Mouse (Mus musculus): ENCODE measurements around the gene D430019H16Rik. TPM values are rescaled to one million over a fixed set of nuclear protein-coding genes. Genes with fewer than 3 reads are reported as not detected.

The D430019H16Rik gene
- 0.51 and 0.56 TPM in 2 replicates for polyA plus RNA-seq (2015; fragmentation: Nextera tagmentation; extraction: Ambion mirVana)

- WGBS: under 1% methylated on average over 37 of the region's 38 CpGs
- no peaks in the 10 kb centered on the region for H3K4me1 ChIP-seq (replicated peaks; ENCODE audit: control insufficient read depth, insufficient read depth, low read length)
- H3K27me3 ChIP-seq (replicated peaks; ENCODE audit: control insufficient read depth, insufficient read depth, low read length): 0 out of 2 replicates have a peak, but pooled peaks cover 5% of the 10 kb centered on the region
- H3K9ac ChIP-seq (ENCODE audit: low read depth, low read length): peak within 1 kb of the TSS; percentile 34; the same call in 1 of the 2 replicates
- H3K27ac ChIP-seq (ENCODE audit: low read depth, low read length): no peak within 1 kb of the TSS
- peak within 1 kb of the TSS; percentile 43 for H3K4me3 ChIP-seq (ENCODE audit: low read depth, low read length)
- peak; percentile 38; the same call in 1 of the 2 replicates for ATAC-seq
- H3K4me2 ChIP-seq (replicated peaks; ENCODE audit: low read depth): peak within 1 kb of the TSS; percentile 74
- no peaks in the 10 kb centered on the region for H3K9me3 ChIP-seq (ENCODE audit: control insufficient read depth)
- no peaks in the 10 kb centered on the region for H3K36me3 ChIP-seq (ENCODE audit: control insufficient read depth, insufficient read depth)
- no peak for TF ChIP-seq CTCF (IDR thresholded peaks at IDR 0.05; ENCODE audit: low read depth)
These were observed at the start of gene D430019H16Rik for GRCm38 (mm10) chr12:105453670-105454257. Gene D430019H16Rik (plus strand): TSS chr12:105453856.

DNA sequence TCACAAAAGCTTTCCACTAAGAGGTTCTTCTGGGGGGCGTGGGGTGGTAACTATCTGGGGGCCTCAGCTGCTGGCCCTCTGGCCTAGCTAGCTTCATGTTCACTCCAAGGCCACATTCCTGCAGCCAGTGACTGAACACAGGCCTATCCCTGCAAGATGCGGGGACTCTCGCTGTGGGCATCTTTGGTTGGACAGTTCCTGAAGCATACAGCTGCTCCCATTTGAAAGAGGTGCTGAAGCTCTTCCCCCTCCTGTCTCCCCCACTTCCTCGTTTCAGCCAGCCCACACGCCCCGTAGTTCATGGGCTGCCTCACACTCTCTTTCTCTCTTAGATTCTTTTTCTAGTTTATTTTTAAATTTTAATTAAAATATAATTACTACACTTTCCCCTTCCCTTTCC, 47.6 kb upstream of the D430019H16Rik start:
- Histone ChIP-seq H3K9me3 (ENCODE audit: control insufficient read depth) (no peaks in the 10 kb centered on the region), H3K27ac (ENCODE audit: low read depth, low read length) (no peak overlapping the region), H3K4me1 (replicated peaks; ENCODE audit: control insufficient read depth, insufficient read depth, low read length) (no peaks in the 10 kb centered on the region), H3K27me3 (replicated peaks; ENCODE audit: control insufficient read depth, insufficient read depth, low read length) (no peaks in the 10 kb centered on the region), H3K4me3 (ENCODE audit: low read depth, low read length) (no peak overlapping the region), H3K36me3 (ENCODE audit: control insufficient read depth, insufficient read depth) (no peaks in the 10 kb centered on the region), H3K4me2 (replicated peaks; ENCODE audit: low read depth) (no peak overlapping the region), H3K9ac (ENCODE audit: low read depth, low read length) (no peak overlapping the region)
- ATAC-seq: no peak
- TF ChIP-seq CTCF (IDR thresholded peaks at IDR 0.05; ENCODE audit: low read depth): no peak
- WGBS: 56% methylated on average over 6 of the region's 6 CpGs

- ATAC-seq: no peak
- no peaks in the 10 kb centered on the region for H3K9me3 ChIP-seq (ENCODE audit: control insufficient read depth)
- no peak overlapping the region for H3K27ac ChIP-seq (ENCODE audit: low read depth, low read length)
- no peak overlapping the region for H3K4me3 ChIP-seq (ENCODE audit: low read depth, low read length)
- no peak overlapping the region for H3K4me2 ChIP-seq (replicated peaks; ENCODE audit: low read depth)
- H3K9ac ChIP-seq (ENCODE audit: low read depth, low read length): no peak overlapping the region
- no peak for TF ChIP-seq CTCF (IDR thresholded peaks at IDR 0.05; ENCODE audit: low read depth)
- no peaks in the 10 kb centered on the region for H3K36me3 ChIP-seq (ENCODE audit: control insufficient read depth, insufficient read depth)
- no peaks in the 10 kb centered on the region for H3K4me1 ChIP-seq (replicated peaks; ENCODE audit: control insufficient read depth, insufficient read depth, low read length)
- 89% methylated on average over 8 of the region's 8 CpGs for WGBS
- H3K27me3 ChIP-seq (replicated peaks; ENCODE audit: control insufficient read depth, insufficient read depth, low read length): no peaks in the 10 kb centered on the region
These were observed 39.7 kb upstream of the D430019H16Rik start for GRCm38 (mm10) chr12:105413909-105414308.

DNA sequence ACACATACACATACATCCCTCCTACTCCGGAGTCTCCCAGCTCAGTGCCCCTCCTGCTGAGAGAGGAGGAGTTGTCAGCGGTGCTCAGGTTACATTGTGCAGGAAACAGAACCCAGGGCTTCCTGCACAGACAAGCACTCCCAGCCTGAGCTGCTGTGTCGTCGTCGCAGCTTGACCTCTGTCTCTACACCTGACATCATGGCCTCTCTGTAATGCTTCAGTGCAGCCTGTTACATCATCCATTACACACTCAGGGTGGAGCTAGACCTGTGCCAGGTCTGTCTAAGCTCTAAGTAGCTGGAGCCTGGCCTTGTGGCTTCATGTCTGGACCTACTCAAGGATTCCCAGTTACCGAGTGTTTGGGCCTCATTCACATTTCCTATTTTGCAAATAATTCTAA, 33.2 kb upstream of the D430019H16Rik start:
- Histone ChIP-seq H3K27ac (ENCODE audit: low read depth, low read length) (no peak overlapping the region), H3K4me1 (replicated peaks; ENCODE audit: control insufficient read depth, insufficient read depth, low read length) (no peaks in the 10 kb centered on the region), H3K36me3 (ENCODE audit: control insufficient read depth, insufficient read depth) (no peaks in the 10 kb centered on the region), H3K27me3 (replicated peaks; ENCODE audit: control insufficient read depth, insufficient read depth, low read length) (no peaks in the 10 kb centered on the region), H3K9me3 (ENCODE audit: control insufficient read depth) (no peaks in the 10 kb centered on the region), H3K9ac (ENCODE audit: low read depth, low read length) (no peak overlapping the region), H3K4me2 (replicated peaks; ENCODE audit: low read depth) (no peak overlapping the region), H3K4me3 (ENCODE audit: low read depth, low read length) (no peak overlapping the region)
- no peak for ATAC-seq
- no peak for TF ChIP-seq CTCF (IDR thresholded peaks at IDR 0.05; ENCODE audit: low read depth)
- 32% methylated on average over 6 of the region's 6 CpGs for WGBS

DNA sequence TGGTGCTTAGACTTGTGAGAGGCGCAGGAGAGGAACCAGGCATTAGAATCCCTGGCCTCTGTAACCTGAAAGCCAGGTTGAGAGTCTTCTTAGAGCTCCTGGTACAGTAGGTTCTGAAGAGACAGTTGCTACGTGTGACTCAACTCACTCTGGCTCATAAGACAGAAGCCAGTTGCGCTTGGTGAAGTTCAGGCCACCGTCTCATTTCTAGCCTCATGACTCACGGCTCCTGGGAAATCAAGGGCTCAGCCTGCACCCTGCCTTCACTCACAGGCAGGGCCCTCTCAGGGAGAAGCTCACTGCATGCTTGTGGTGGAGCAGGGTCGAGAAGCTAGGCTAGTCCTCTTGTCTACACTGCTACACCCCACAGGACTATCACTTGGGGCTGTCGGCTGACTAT, 27.1 kb upstream of the D430019H16Rik start:
- Histone ChIP-seq H3K4me2 (replicated peaks; ENCODE audit: low read depth) (no peak overlapping the region), H3K36me3 (ENCODE audit: control insufficient read depth, insufficient read depth) (no peaks in the 10 kb centered on the region), H3K4me1 (replicated peaks; ENCODE audit: control insufficient read depth, insufficient read depth, low read length) (no peaks in the 10 kb centered on the region), H3K9ac (ENCODE audit: low read depth, low read length) (no peak overlapping the region), H3K4me3 (ENCODE audit: low read depth, low read length) (no peak overlapping the region), H3K27me3 (replicated peaks; ENCODE audit: control insufficient read depth, insufficient read depth, low read length) (no peaks in the 10 kb centered on the region), H3K27ac (ENCODE audit: low read depth, low read length) (no peak overlapping the region), H3K9me3 (ENCODE audit: control insufficient read depth) (no peaks in the 10 kb centered on the region)
- no peak for ATAC-seq
- 60% methylated on average over 7 of the region's 7 CpGs for WGBS
- no peak for TF ChIP-seq CTCF (IDR thresholded peaks at IDR 0.05; ENCODE audit: low read depth)

GRCm38 (mm10) chr12:105427039-105427757, 26.5 kb upstream of the D430019H16Rik start:
- H3K4me2 ChIP-seq (replicated peaks; ENCODE audit: low read depth): no peak overlapping the region
- peak; percentile 90 for TF ChIP-seq CTCF (IDR thresholded peaks at IDR 0.05; ENCODE audit: low read depth)
- no peak overlapping the region for H3K9ac ChIP-seq (ENCODE audit: low read depth, low read length)
- H3K27ac ChIP-seq (ENCODE audit: low read depth, low read length): no peak overlapping the region
- H3K4me3 ChIP-seq (ENCODE audit: low read depth, low read length): no peak overlapping the region
- ATAC-seq: no peak
- H3K4me1 ChIP-seq (replicated peaks; ENCODE audit: control insufficient read depth, insufficient read depth, low read length): no peaks in the 10 kb centered on the region
- H3K9me3 ChIP-seq (ENCODE audit: control insufficient read depth): no peaks in the 10 kb centered on the region
- 22% methylated on average over 10 of the region's 10 CpGs for WGBS
- no peaks in the 10 kb centered on the region for H3K27me3 ChIP-seq (replicated peaks; ENCODE audit: control insufficient read depth, insufficient read depth, low read length)
- no peaks in the 10 kb centered on the region for H3K36me3 ChIP-seq (ENCODE audit: control insufficient read depth, insufficient read depth)
